Mouse (Mus musculus) intestine, embryonic 16.5 days (tissue): Measurements from ENCODE around the gene Zfp945. TPM values are rescaled to one million over a fixed set of nuclear protein-coding genes. Genes with fewer than 3 reads are reported as not detected.
A peak's percentile ranks its signal among the peaks of the same experiment; 100 is the strongest.
"Not testable (repeated sequence)": the region's sequence is repeated elsewhere in the genome, so short reads cannot be mapped to it uniquely, and the experiment has no call there.

ENCODE experiments used
- ATAC-seq: fragments of 200-750 bp; cut with Nextera tagmentation; 2 replicates; pipeline ENCODE4 v1.8.0; 2017; ENCODE audit warnings: moderate TSS enrichment, moderate library complexity
- H3K27ac ChIP-seq: fragments of 300-500 bp; sonication (generic); 2 replicates; pipeline ENCODE4 v1.5.1; 2014; ENCODE audit warnings: mild to moderate bottlenecking, low read length
- H3K27me3 ChIP-seq: fragments of 300-500 bp; sonication (generic); replicated peaks from 2 replicates; pipeline ENCODE4 v1.6.1; 2014; ENCODE audit warnings: low read length, control low read depth, mixed read lengths; ENCODE audit not compliant: control insufficient read depth, insufficient read depth
- H3K36me3 ChIP-seq: fragments of 300-500 bp; sonication (generic); 2 replicates; pipeline ENCODE4 v1.6.1; 2014; ENCODE audit warnings: low read length, control low read depth; ENCODE audit not compliant: control insufficient read depth, insufficient read depth
- H3K4me1 ChIP-seq: fragments of 300-500 bp; sonication (generic); 2 replicates; pipeline ENCODE4 v1.6.1; 2014; ENCODE audit warnings: low read length, control low read depth, mixed read lengths; ENCODE audit not compliant: control insufficient read depth, insufficient read depth
- H3K4me2 ChIP-seq: fragments of 300-500 bp; sonication (generic); 2 replicates; pipeline ENCODE4 v1.6.1; 2014; ENCODE audit warnings: low read depth, low read length, control low read depth
- H3K4me3 ChIP-seq: fragments of 300-500 bp; sonication (generic); 2 replicates; pipeline ENCODE4 v1.5.1; 2014; ENCODE audit warnings: mild to moderate bottlenecking, low read length
- H3K9ac ChIP-seq: fragments of 300-500 bp; sonication (generic); 2 replicates; pipeline ENCODE4 v1.6.1; 2014; ENCODE audit warnings: low read depth, low read length
- H3K9me3 ChIP-seq: fragments of 300-500 bp; sonication (generic); 2 replicates; pipeline ENCODE4 v1.6.1; 2016; ENCODE audit warnings: low read length, control low read depth; ENCODE audit not compliant: control insufficient read depth
- WGBS: fragments of 180-500 bp; shearing (Covaris S2); extraction: QIAGEN DNeasy Blood & Tissue Kit; methylation state at CpG from one replicate; pipeline ENCODE4 v1.1.7; 2014; 5-methylcytosine and 5-hydroxymethylcytosine counted together
- polyA plus RNA-seq: library from polyadenylated mRNA; unstranded; fragments of >200 nt; fragmentation: Nextera tagmentation; extraction: Ambion mirVana; gene quantifications from 2 replicates; pipeline ENCODE4 v1.2.1, GENCODE M21; 2015

The Zfp945 gene
- polyA plus RNA-seq = 9.5 and 10.9 TPM in 2 replicates

- peak; percentile 99 for ATAC-seq
- Histone ChIP-seq H3K4me1 (peaks cover 4% of the 10 kb centered on the region), H3K4me3 (peak within 1 kb of the TSS; percentile 80), H3K36me3 (peaks cover 4% of the 10 kb centered on the region; the same call in 1 of the 2 replicates), H3K9me3 (no peaks in the 10 kb centered on the region), H3K27me3 (no peaks in the 10 kb centered on the region), H3K9ac (peak within 1 kb of the TSS; percentile 86), H3K4me2 (peak within 1 kb of the TSS; percentile 65), H3K27ac (peak within 1 kb of the TSS; percentile 90)
- 0% methylated on average over 20 of the region's 20 CpGs for WGBS
Observed at GRCm38 (mm10) chr17:22866845-22867481, at the start of gene Zfp945. Gene Zfp945, minus strand, starts transcription at chr17:22867134.

GRCm38 (mm10) chr17:22888302-22888701 is 21.4 kb upstream of the Zfp945 start:
- no peak overlapping the region for H3K4me3 ChIP-seq
- H3K9ac ChIP-seq = no peak overlapping the region
- 88% methylated on average over 3 of the region's 3 CpGs for WGBS
- no peaks in the 10 kb centered on the region for H3K4me1 ChIP-seq
- H3K27ac ChIP-seq = no peak overlapping the region
- ATAC-seq = no peak
- no peaks in the 10 kb centered on the region for H3K36me3 ChIP-seq
- no peak overlapping the region for H3K4me2 ChIP-seq
- H3K9me3 ChIP-seq = no peaks in the 10 kb centered on the region
- no peaks in the 10 kb centered on the region for H3K27me3 ChIP-seq

GRCm38 (mm10) chr17:22884059-22884698 is 17.2 kb upstream of the Zfp945 start:
- H3K27me3 ChIP-seq = no peaks in the 10 kb centered on the region
- 64% methylated on average over 10 of the region's 10 CpGs for WGBS
- H3K9me3 ChIP-seq = no peaks in the 10 kb centered on the region
- no peak for ATAC-seq
- no peak overlapping the region for H3K9ac ChIP-seq
- H3K36me3 ChIP-seq = no peaks in the 10 kb centered on the region
- H3K4me1 ChIP-seq = no peaks in the 10 kb centered on the region
- no peak overlapping the region for H3K4me2 ChIP-seq
- H3K27ac ChIP-seq = no peak overlapping the region
- no peak overlapping the region for H3K4me3 ChIP-seq

- Histone ChIP-seq H3K27ac (no peak overlapping the region), H3K4me1 (no peaks in the 10 kb centered on the region), H3K36me3 (no peaks in the 10 kb centered on the region), H3K4me2 (no peak overlapping the region), H3K9ac (no peak overlapping the region), H3K4me3 (no peak overlapping the region), H3K9me3 (no peaks in the 10 kb centered on the region), H3K27me3 (no peaks in the 10 kb centered on the region)
- 93% methylated on average over 10 of the region's 11 CpGs for WGBS
- no peak for ATAC-seq
Observed at GRCm38 (mm10) chr17:22877427-22878307, 10.7 kb upstream of the Zfp945 start.

- Histone ChIP-seq H3K27me3 (no peaks in the 10 kb centered on the region), H3K36me3 (no peaks in the 10 kb centered on the region), H3K27ac (no peak overlapping the region), H3K9ac (no peak overlapping the region), H3K4me3 (no peak overlapping the region), H3K4me2 (no peak overlapping the region), H3K4me1 (no peaks in the 10 kb centered on the region), H3K9me3 (no peaks in the 10 kb centered on the region)
- 95% methylated on average over 20 of the region's 20 CpGs for WGBS
- ATAC-seq = no peak
Observed at GRCm38 (mm10) chr17:22876316-22876715, 9.4 kb upstream of the Zfp945 start.

- not testable (repeated sequence) for H3K27me3 ChIP-seq, H3K4me2 ChIP-seq, H3K9me3 ChIP-seq, ATAC-seq, H3K27ac ChIP-seq, H3K9ac ChIP-seq, H3K4me1 ChIP-seq, H3K36me3 ChIP-seq, H3K4me3 ChIP-seq
- 88% methylated on average over 4 of the region's 4 CpGs for WGBS
Observed at GRCm38 (mm10) chr17:22875549-22875948, 8.6 kb upstream of the Zfp945 start.

- Histone ChIP-seq H3K9me3 (no peaks in the 10 kb centered on the region), H3K27me3 (no peaks in the 10 kb centered on the region), H3K36me3 (peaks cover 4% of the 10 kb centered on the region; the same call in 1 of the 2 replicates), H3K27ac (peak overlapping the region; percentile 90), H3K4me1 (peaks cover 4% of the 10 kb centered on the region), H3K4me3 (peak overlapping the region; percentile 80), H3K4me2 (peak overlapping the region; percentile 65), H3K9ac (peak overlapping the region; percentile 86)
- WGBS = under 1% methylated on average over 10 of the region's 10 CpGs
- ATAC-seq = peak; percentile 61
Observed at GRCm38 (mm10) chr17:22866421-22866844, 501 bp downstream of the Zfp945 start.

GRCm38 (mm10) chr17:22821166-22821565 is 45.8 kb downstream of the Zfp945 start:
- ATAC-seq = no peak
- no peak overlapping the region for H3K9ac ChIP-seq
- 56% methylated on average over 4 of the region's 4 CpGs for WGBS
- no peak overlapping the region for H3K4me2 ChIP-seq
- no peaks in the 10 kb centered on the region for H3K36me3 ChIP-seq
- H3K27me3 ChIP-seq = no peaks in the 10 kb centered on the region
- H3K4me1 ChIP-seq = no peaks in the 10 kb centered on the region
- no peak overlapping the region for H3K27ac ChIP-seq
- H3K9me3 ChIP-seq = no peaks in the 10 kb centered on the region
- no peak overlapping the region for H3K4me3 ChIP-seq

- H3K9ac ChIP-seq = no peak overlapping the region
Observed at GRCm38 (mm10) chr17:22818199-22818595, 48.7 kb downstream of the Zfp945 start.

More at GRCm38 (mm10) chr17:22818199-22818595, 48.7 kb downstream of the Zfp945 start:
- no peaks in the 10 kb centered on the region for H3K4me1 ChIP-seq
- WGBS = 75% methylated on average over 3 of the region's 3 CpGs
- no peak for ATAC-seq
- no peaks in the 10 kb centered on the region for H3K9me3 ChIP-seq
- H3K36me3 ChIP-seq = no peaks in the 10 kb centered on the region
- peak overlapping the region; percentile 77 for H3K4me3 ChIP-seq
- no peaks in the 10 kb centered on the region for H3K27me3 ChIP-seq
- peak overlapping the region; percentile 54; the same call in 1 of the 2 replicates for H3K4me2 ChIP-seq
- H3K27ac ChIP-seq = no peak overlapping the region
